In the genomic region with DNA sequence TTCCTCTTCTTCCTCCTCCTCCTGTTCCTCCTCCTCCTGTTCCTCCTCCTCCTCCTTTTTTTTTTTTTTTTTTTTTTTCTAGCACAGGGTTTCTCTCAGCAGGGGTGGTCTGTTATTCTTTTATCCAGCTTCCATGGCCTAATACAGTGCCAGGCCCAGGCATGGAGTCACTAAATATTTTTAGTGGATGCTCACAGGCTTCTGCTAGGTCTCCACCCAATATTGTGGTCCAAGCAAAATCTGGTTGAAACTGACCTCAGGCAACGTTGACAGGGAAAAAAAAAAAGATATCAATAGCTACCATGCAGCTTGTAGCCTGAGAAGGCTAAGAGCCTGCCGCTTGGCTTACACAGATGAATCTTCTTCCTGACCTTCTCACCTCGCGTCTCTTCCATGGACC, we compare ENCODE assay signal across 10 mouse cellular contexts. TPM values are rescaled to one million over a fixed set of nuclear protein-coding genes. Genes with fewer than 3 reads are reported as not detected.
DNase-seq lines count a peak whose midpoint lies in the region; ATAC-seq and TF ChIP-seq lines count a peak whose summit lies in the region.
"Had no signal": no experiment of that assay in that cellular context is flagged by ENCODE, and none has a peak within 500 bp of the region (broad histone marks: within the 10 kb centered on the region; RNA-seq: fewer than 3 reads in every experiment).

No protein-coding gene starts in this region.

- H3K27me3 ChIP-seq in heart, embryonic 15.5 days = peaks cover 2% of the 10 kb centered on the region; the same call in 1 of the 2 replicates
- H3K27me3 ChIP-seq in midbrain, embryonic 11.5 days (ENCODE audit: control insufficient read depth, insufficient read depth, low read length) = no peaks in the 10 kb centered on the region
- no peaks in the 10 kb centered on the region for H3K27me3 ChIP-seq in midbrain, embryonic 16.5 days (ENCODE audit: control insufficient read depth, insufficient read depth, low read depth, low read length)
- no peaks in the 10 kb centered on the region for H3K27me3 ChIP-seq in limb, embryonic 14.5 days (ENCODE audit: control insufficient read depth, insufficient read depth, low read length)
- H3K27me3 ChIP-seq in stomach, embryonic 16.5 days (ENCODE audit: control insufficient read depth, insufficient read depth, low read length) = no peaks in the 10 kb centered on the region
- H3K27me3 ChIP-seq: neural tube, embryonic 12.5 days had no signal

- H3K9ac ChIP-seq in heart, embryonic 15.5 days = no peak overlapping the region
- no peak overlapping the region for H3K9ac ChIP-seq in midbrain, embryonic 11.5 days (ENCODE audit: low read length)
- H3K9ac ChIP-seq in midbrain, embryonic 16.5 days (ENCODE audit: low read depth, low read length) = no peak overlapping the region
- H3K9ac ChIP-seq in limb, embryonic 14.5 days (ENCODE audit: low read depth, low read length, severe bottlenecking) = no peak overlapping the region
- H3K9ac ChIP-seq in stomach, embryonic 16.5 days (ENCODE audit: low read length) = no peak overlapping the region

- no peak for DNase-seq in heart, adult 8-10 months (ENCODE audit: low spot score)
- DNase-seq in midbrain, embryonic 11.5 days (ENCODE audit: low spot score, missing footprints) = no peak
- DNase-seq in limb, embryonic 14.5 days (ENCODE audit: low spot score) = no peak
- no peak for DNase-seq in cerebellum, postnatal 36 days
- no peak for DNase-seq in gastrocnemius, postnatal 25 days
- DNase-seq: thymus, postnatal 4 days had no signal

- H3K4me1 ChIP-seq in heart, embryonic 15.5 days (replicated peaks) = peaks cover 33% of the 10 kb centered on the region
- H3K4me1 ChIP-seq in midbrain, embryonic 11.5 days (ENCODE audit: control insufficient read depth, insufficient read depth, low read length) = peaks cover 21% of the 10 kb centered on the region
- peaks cover 20% of the 10 kb centered on the region for H3K4me1 ChIP-seq in midbrain, embryonic 16.5 days (ENCODE audit: control insufficient read depth, insufficient read depth, low read length)
- peaks cover 19% of the 10 kb centered on the region for H3K4me1 ChIP-seq in limb, embryonic 14.5 days (ENCODE audit: control insufficient read depth, insufficient read depth, low read length)
- peaks cover 25% of the 10 kb centered on the region for H3K4me1 ChIP-seq in stomach, embryonic 16.5 days (ENCODE audit: control insufficient read depth, insufficient read depth, low read length)

- ATAC-seq in heart, embryonic 15.5 days (replicated peaks; ENCODE audit: insufficient number of reproducible peaks, insufficient read depth, low FRiP score, low read depth) = no peak
- no peak for ATAC-seq in midbrain, embryonic 11.5 days (ENCODE audit: low FRiP score)
- no peak for ATAC-seq in midbrain, embryonic 16.5 days
- no peak for ATAC-seq in limb, embryonic 14.5 days (ENCODE audit: low FRiP score, low read depth)
- no peak for ATAC-seq in stomach, embryonic 16.5 days (ENCODE audit: insufficient read depth, low FRiP score)

- no peaks in the 10 kb centered on the region for H3K36me3 ChIP-seq in heart, embryonic 15.5 days
- H3K36me3 ChIP-seq in midbrain, embryonic 11.5 days (ENCODE audit: control insufficient read depth, insufficient read depth, low read length) = no peaks in the 10 kb centered on the region
- no peaks in the 10 kb centered on the region; the same call in 1 of the 2 replicates for H3K36me3 ChIP-seq in midbrain, embryonic 16.5 days (ENCODE audit: control insufficient read depth, insufficient read depth, low read length)
- no peaks in the 10 kb centered on the region for H3K36me3 ChIP-seq in limb, embryonic 14.5 days (ENCODE audit: control insufficient read depth, insufficient read depth, low read length)
- H3K36me3 ChIP-seq in stomach, embryonic 16.5 days (ENCODE audit: control insufficient read depth, insufficient read depth, low read length) = no peaks in the 10 kb centered on the region
- H3K36me3 ChIP-seq: neural tube, embryonic 12.5 days had no signal

- no peaks in the 10 kb centered on the region for H3K9me3 ChIP-seq in heart, embryonic 15.5 days (replicated peaks)
- H3K9me3 ChIP-seq in midbrain, embryonic 11.5 days (ENCODE audit: control insufficient read depth, low read length) = no peaks in the 10 kb centered on the region
- no peaks in the 10 kb centered on the region for H3K9me3 ChIP-seq in midbrain, embryonic 16.5 days (replicated peaks; ENCODE audit: control insufficient read depth, low read length, poor library complexity, severe bottlenecking)
- H3K9me3 ChIP-seq in limb, embryonic 14.5 days (ENCODE audit: control insufficient read depth, low read length) = peaks cover 10% of the 10 kb centered on the region
- H3K9me3 ChIP-seq in stomach, embryonic 16.5 days (replicated peaks; ENCODE audit: control insufficient read depth, low read length) = peaks cover 8% of the 10 kb centered on the region

- H3K27ac ChIP-seq in heart, embryonic 15.5 days = peak overlapping the region; percentile 92; the same call in 1 of the 2 replicates
- no peak overlapping the region for H3K27ac ChIP-seq in midbrain, embryonic 11.5 days (ENCODE audit: low read depth, low read length)
- no peak overlapping the region for H3K27ac ChIP-seq in midbrain, embryonic 16.5 days (ENCODE audit: low read length)
- H3K27ac ChIP-seq in limb, embryonic 14.5 days (replicated peaks; ENCODE audit: low read depth, low read length) = no peak overlapping the region
- H3K27ac ChIP-seq in stomach, embryonic 16.5 days (ENCODE audit: low read length) = peak overlapping the region; percentile 100; the same call in 1 of the 2 replicates
- H3K27ac ChIP-seq: neural tube, embryonic 12.5 days had no signal

- no peak for TF ChIP-seq POLR2A in limb, embryonic 14.5 days (IDR thresholded peaks at IDR 0.05; ENCODE audit: borderline replicate concordance, extremely low read depth, insufficient read depth, insufficient read length)

- no peak overlapping the region for H3K4me3 ChIP-seq in heart, embryonic 15.5 days
- H3K4me3 ChIP-seq in midbrain, embryonic 11.5 days (ENCODE audit: low read depth, low read length) = no peak overlapping the region
- no peak overlapping the region for H3K4me3 ChIP-seq in midbrain, embryonic 16.5 days (ENCODE audit: low read depth, low read length)
- no peak overlapping the region for H3K4me3 ChIP-seq in limb, embryonic 14.5 days (replicated peaks; ENCODE audit: low read length)
- H3K4me3 ChIP-seq in stomach, embryonic 16.5 days (replicated peaks; ENCODE audit: low read length) = no peak overlapping the region

- WGBS in heart, embryonic 15.5 days = 69% methylated on average over 4 of the region's 4 CpGs
- WGBS in midbrain, embryonic 11.5 days = 64% methylated on average over 4 of the region's 4 CpGs
- WGBS in midbrain, embryonic 16.5 days = 61% methylated on average over 4 of the region's 4 CpGs
- WGBS in limb, embryonic 14.5 days = 70% methylated on average over 4 of the region's 4 CpGs
- 64% methylated on average over 4 of the region's 4 CpGs for WGBS in stomach, embryonic 16.5 days

- peak overlapping the region; percentile 89; the same call in 1 of the 2 replicates for H3K4me2 ChIP-seq in heart, embryonic 15.5 days
- H3K4me2 ChIP-seq in midbrain, embryonic 11.5 days = peak overlapping the region; percentile 92
- H3K4me2 ChIP-seq in midbrain, embryonic 16.5 days (ENCODE audit: low read length) = no peak overlapping the region
- H3K4me2 ChIP-seq in limb, embryonic 14.5 days (replicated peaks; ENCODE audit: low read depth, low read length, severe bottlenecking) = 0 out of 2 replicates have a peak overlapping the region, but pooled peaks have one; percentile 90
- H3K4me2 ChIP-seq in stomach, embryonic 16.5 days (ENCODE audit: low read depth, low read length) = peak overlapping the region; percentile 96; the same call in 1 of the 2 replicates

RNA-seq across cellular contexts. Expression of gene Lrp1, which starts 1.7 kb away (rescaled TPM):
- 31.2 and 43.1 TPM in 2 replicates for polyA plus RNA-seq in heart, embryonic 15.5 days (2015; fragmentation: Nextera tagmentation; extraction: Ambion mirVana)
- total RNA-seq in heart, adult 8-10 months (2022) = 10 to 100 TPM; 64.0 to 88.9 (median 74.0) TPM
- polyA plus RNA-seq in midbrain, embryonic 11.5 days (2014; fragmentation: Nextera tagmentation; extraction: Ambion mirVana) = 52.2 and 58.8 TPM in 2 replicates
- polyA plus RNA-seq in midbrain, embryonic 16.5 days (2015; fragmentation: Nextera tagmentation; extraction: Ambion mirVana) = 110 and 117 TPM in 2 replicates
- polyA plus RNA-seq in limb, embryonic 14.5 days (2012; rRNA removed) = 261 and 271 TPM in 2 replicates
- polyA plus RNA-seq in limb, embryonic 14.5 days (2014; fragmentation: Nextera tagmentation; extraction: Ambion mirVana) = 146 and 172 TPM in 2 replicates
- 95.6 and 102 TPM in 2 replicates for polyA plus RNA-seq in stomach, embryonic 16.5 days (2015; fragmentation: Nextera tagmentation; extraction: Ambion mirVana)
- 10 to 100 TPM; 58.1 to 64.3 TPM for total RNA-seq in gastrocnemius, postnatal 25 days (2021)

RNA-seq across cellular contexts. Expression of gene Stat6, which starts 20.1 kb away (rescaled TPM):
- 26.2 and 33.5 TPM in 2 replicates for polyA plus RNA-seq in heart, embryonic 15.5 days (2015; fragmentation: Nextera tagmentation; extraction: Ambion mirVana)
- total RNA-seq in heart, adult 8-10 months (2022) = 10 to 100 TPM; 38.4 to 43.7 (median 43.2) TPM
- polyA plus RNA-seq in midbrain, embryonic 11.5 days (2014; fragmentation: Nextera tagmentation; extraction: Ambion mirVana) = 5.7 and 6.9 TPM in 2 replicates
- 4.4 and 5.4 TPM in 2 replicates for polyA plus RNA-seq in midbrain, embryonic 16.5 days (2015; fragmentation: Nextera tagmentation; extraction: Ambion mirVana)
- polyA plus RNA-seq in limb, embryonic 14.5 days (2012; rRNA removed) = 30.7 and 33.5 TPM in 2 replicates
- 22.2 and 24.6 TPM in 2 replicates for polyA plus RNA-seq in limb, embryonic 14.5 days (2014; fragmentation: Nextera tagmentation; extraction: Ambion mirVana)
- polyA plus RNA-seq in stomach, embryonic 16.5 days (2015; fragmentation: Nextera tagmentation; extraction: Ambion mirVana) = 49.7 and 60.3 TPM in 2 replicates
- 10 to 100 TPM; 16.5 to 21.8 TPM for total RNA-seq in gastrocnemius, postnatal 25 days (2021)

RNA-seq across cellular contexts. Expression of gene Nemp1, which starts 44.0 kb away (rescaled TPM):
- 7.8 and 8.9 TPM in 2 replicates for polyA plus RNA-seq in heart, embryonic 15.5 days (2015; fragmentation: Nextera tagmentation; extraction: Ambion mirVana)
- total RNA-seq in heart, adult 8-10 months (2022) = 1 to 10 TPM; 3.0 to 5.1 (median 3.6) TPM
- polyA plus RNA-seq in midbrain, embryonic 11.5 days (2014; fragmentation: Nextera tagmentation; extraction: Ambion mirVana) = 10.0 and 10.9 TPM in 2 replicates
- polyA plus RNA-seq in midbrain, embryonic 16.5 days (2015; fragmentation: Nextera tagmentation; extraction: Ambion mirVana) = 3.2 TPM in 2 replicates
- 12.3 and 13.9 TPM in 2 replicates for polyA plus RNA-seq in limb, embryonic 14.5 days (2012; rRNA removed)
- polyA plus RNA-seq in limb, embryonic 14.5 days (2014; fragmentation: Nextera tagmentation; extraction: Ambion mirVana) = 9.0 and 10.2 TPM in 2 replicates
- polyA plus RNA-seq in stomach, embryonic 16.5 days (2015; fragmentation: Nextera tagmentation; extraction: Ambion mirVana) = 8.8 and 10.0 TPM in 2 replicates
- 1 to 10 TPM; 1.7 to 2.5 TPM for total RNA-seq in gastrocnemius, postnatal 25 days (2021)

RNA-seq across cellular contexts. Expression of gene Nab2, which starts 45.7 kb away (rescaled TPM):
- polyA plus RNA-seq in heart, embryonic 15.5 days (2015; fragmentation: Nextera tagmentation; extraction: Ambion mirVana) = 10.9 and 14.9 TPM in 2 replicates
- 10 to 100 TPM in 1 of 4 experiments, 1 to 10 TPM in 3; 5.0 to 10.3 (median 6.6) TPM for total RNA-seq in heart, adult 8-10 months (2022)
- polyA plus RNA-seq in midbrain, embryonic 11.5 days (2014; fragmentation: Nextera tagmentation; extraction: Ambion mirVana) = 2.1 and 2.2 TPM in 2 replicates
- 1.6 and 2.1 TPM in 2 replicates for polyA plus RNA-seq in midbrain, embryonic 16.5 days (2015; fragmentation: Nextera tagmentation; extraction: Ambion mirVana)
- 64.5 and 68.3 TPM in 2 replicates for polyA plus RNA-seq in limb, embryonic 14.5 days (2012; rRNA removed)
- polyA plus RNA-seq in limb, embryonic 14.5 days (2014; fragmentation: Nextera tagmentation; extraction: Ambion mirVana) = 16.4 and 19.9 TPM in 2 replicates
- polyA plus RNA-seq in stomach, embryonic 16.5 days (2015; fragmentation: Nextera tagmentation; extraction: Ambion mirVana) = 9.9 and 10.1 TPM in 2 replicates
- total RNA-seq in gastrocnemius, postnatal 25 days (2021) = 1 to 10 TPM; 2.5 to 4.7 TPM

Comparison
In these comparisons a context has a peak if more than half of its experiments do, and no peak if none do; other contexts are left out.
1. H3K27ac ChIP-seq: peak in heart, embryonic 15.5 days (single experiment) and stomach, embryonic 16.5 days (single experiment); none in midbrain, embryonic 11.5 days (single experiment), midbrain, embryonic 16.5 days (single experiment) and limb, embryonic 14.5 days (single experiment).